Mouse (Mus musculus) cerebellum, postnatal 4 days (tissue): Measurements from ENCODE around the gene Tsen54.

Source experiments
- DNase-seq, 2 experiments: peaks; one replicate each; pipeline ENCODE4 v3.0.0; 2022; ENCODE audit warnings: low spot score in 2 of 2, mixed read lengths in 1 of 2

The Tsen54 gene

GRCm38 (mm10) chr11:115803072-115803709, 11.3 kb upstream of the Tsen54 start:
- DNase-seq, result no peak

DNA sequence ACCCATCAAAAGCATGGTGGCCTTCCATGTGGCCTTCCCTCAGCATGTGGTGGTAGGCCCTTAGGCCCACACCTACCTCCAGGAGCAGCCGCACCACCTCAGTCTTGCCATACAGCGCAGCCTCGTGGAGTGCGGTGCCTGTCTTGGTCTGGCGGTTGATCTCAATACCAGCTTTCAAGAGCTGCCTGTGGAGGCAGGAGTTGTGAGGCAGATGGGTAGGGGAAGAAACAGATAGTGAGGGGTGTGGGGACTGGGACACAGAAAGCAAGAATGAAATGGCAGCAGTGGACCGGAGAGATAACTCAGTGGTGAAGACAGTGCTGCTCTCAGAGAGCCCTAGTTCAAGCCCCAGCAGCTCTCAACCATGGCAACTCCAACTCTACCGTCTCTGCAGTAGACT, 9.5 kb upstream of the Tsen54 start:
- DNase-seq, result no peak

- no peak for DNase-seq
Observed at GRCm38 (mm10) chr11:115806154-115806553, 8.4 kb upstream of the Tsen54 start.

- DNase-seq, result no peak
Observed at GRCm38 (mm10) chr11:115807306-115807705, 7.2 kb upstream of the Tsen54 start.

DNA sequence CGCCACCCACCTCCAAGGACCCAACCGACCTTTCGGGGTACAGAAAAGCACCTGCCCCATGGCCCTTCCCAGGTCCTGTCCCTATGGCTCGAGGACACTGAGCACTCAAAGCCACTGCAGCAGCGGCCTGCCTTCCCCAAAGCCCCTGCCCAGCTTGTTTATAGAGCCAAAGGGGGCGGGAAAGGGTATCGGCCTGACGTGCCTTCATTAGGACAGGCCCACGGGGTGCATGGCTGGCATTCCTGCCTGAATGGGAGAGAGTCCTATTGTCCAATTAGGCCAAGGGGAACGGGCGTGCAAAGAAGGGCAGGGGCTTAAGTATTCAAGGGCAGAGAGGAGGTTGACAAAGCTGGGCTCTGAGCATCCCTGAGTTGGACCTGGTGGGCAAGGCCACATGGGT, 6.6 kb upstream of the Tsen54 start:
- DNase-seq, result no peak

GRCm38 (mm10) chr11:115808696-115809310, 5.7 kb upstream of the Tsen54 start:
- DNase-seq, result no peak

- no peak for DNase-seq
Observed at GRCm38 (mm10) chr11:115809311-115809781, 5.2 kb upstream of the Tsen54 start.

DNA sequence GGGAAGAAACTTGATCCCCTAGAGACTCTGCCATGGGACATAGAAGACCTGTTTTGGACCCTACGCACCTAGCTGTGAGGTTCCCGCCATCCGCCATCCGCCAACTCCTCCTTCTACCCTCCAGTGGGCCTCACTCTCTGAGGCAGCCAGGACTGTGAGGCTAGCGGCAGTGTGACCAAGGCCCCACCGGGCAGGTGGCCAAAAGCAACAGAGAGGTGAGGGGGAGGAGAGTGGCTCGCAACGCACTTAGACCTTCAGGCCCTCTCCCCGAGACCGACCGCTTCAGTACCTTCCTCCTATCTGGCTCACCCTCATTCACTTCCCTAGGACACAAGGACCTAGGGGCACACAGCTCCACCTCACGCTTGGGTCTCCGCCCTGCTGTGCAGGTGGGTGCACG, 4.1 kb upstream of the Tsen54 start:
- no peak for DNase-seq

- no peak for DNase-seq
Observed at GRCm38 (mm10) chr11:115811381-115812093, 3.0 kb upstream of the Tsen54 start.

GRCm38 (mm10) chr11:115812095-115812494, 2.4 kb upstream of the Tsen54 start:
- no peak for DNase-seq

- DNase-seq, result peak in 1 of 2 experiments; percentile 25
Observed at GRCm38 (mm10) chr11:115812533-115813420, 1.7 kb upstream of the Tsen54 start.

DNA sequence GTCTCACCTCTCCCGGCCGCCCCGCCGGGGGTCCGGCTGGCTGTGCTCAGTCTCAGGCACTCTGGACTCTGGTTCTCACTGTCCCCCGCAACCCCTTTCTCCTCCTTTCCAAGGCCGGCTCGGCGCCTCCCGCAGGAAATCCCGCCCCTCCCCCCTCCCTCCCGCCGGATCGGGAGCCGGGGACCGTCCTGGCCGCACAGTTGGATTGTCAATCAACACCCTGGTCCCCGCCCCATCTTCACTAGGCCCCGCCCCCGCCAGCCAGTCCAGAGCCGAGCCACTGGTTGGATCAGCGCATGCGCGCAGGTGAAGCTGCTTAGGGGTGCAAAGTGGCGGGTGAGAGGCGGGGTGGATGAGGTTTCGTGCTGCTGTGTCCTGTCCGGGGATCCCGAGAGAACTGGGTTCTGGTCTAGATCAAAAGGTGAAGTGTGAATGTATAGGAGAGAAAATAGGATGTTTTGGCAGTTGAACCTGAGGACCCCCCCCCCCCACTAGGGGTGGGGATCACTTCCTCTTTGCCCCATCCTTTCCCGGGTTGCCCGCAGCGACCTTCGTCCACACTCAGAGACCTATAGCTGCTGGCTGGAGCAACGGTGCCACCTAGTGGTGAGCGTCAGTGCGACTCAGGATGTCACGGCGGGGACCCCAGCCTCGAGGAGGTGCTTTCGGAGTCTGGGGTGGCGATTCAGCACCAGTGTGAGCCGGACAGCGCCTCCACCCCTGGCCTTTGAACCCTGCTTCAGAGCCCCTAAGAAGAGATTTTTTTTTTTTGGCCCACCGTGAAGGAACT, 822 bp upstream of the Tsen54 start, which contains the start of gene Caskin2:
Gene Caskin2, minus strand, starts transcription at position 133 of the 790 bp plus-strand sequence.
- DNase-seq, result peak; percentile 96 to 98

DNA sequence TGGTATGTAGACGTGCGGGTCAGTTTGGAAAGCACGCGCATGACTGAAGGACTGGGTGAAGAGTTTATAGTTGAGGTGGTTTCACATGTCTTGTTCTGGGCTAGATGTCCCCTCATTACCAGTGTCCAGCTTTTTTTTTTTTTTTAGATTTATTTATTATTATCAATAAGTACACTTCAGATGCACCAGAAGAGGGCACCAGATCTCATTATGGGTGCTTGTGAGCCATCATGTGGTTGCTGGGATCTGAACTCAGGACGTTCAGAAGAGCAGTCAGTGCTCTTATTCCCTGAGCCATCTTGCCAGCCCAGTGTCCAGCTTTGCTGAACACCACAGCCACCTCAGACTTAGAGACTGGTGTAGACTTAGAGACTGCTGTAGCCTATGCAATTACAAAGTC, 2.8 kb downstream of the Tsen54 start:
- no peak for DNase-seq

DNA sequence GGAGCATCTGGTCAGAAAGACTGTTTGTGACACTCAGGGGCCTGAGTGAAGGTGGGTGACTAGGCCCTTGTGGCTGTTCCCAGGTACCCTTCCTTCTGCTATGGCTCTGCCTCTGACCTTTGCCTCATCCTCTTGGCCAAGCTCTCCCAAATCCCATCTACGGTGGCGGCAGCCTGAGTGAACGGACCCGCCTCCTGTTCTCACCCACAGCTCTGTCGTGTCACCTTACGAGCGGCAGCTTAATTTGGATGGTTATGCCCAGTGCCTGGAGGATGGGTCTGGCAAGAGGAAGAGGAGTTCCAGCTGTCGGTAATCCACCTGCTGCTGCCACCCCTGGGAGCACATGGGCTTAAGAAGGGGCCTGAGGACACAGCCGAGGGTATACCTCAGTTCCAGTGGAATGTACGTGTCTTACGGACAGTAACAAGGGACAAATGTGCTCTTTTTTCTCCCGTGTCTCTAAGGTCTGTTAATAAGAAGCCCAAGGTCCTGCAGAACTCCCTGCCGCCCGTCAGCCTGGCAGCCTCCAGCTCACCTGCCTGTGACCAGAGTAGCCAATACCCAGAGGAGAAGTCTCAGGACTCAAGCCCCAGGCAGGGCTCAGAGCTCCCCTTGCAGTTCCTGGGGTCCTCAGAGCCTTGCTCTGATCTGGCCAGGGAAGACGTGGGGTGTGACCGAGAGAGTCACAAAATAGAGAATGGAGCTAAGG, 5.5 kb downstream of the Tsen54 start:
- DNase-seq, result no peak

GRCm38 (mm10) chr11:115821001-115821400, 6.5 kb downstream of the Tsen54 start:
- DNase-seq, result no peak

DNA sequence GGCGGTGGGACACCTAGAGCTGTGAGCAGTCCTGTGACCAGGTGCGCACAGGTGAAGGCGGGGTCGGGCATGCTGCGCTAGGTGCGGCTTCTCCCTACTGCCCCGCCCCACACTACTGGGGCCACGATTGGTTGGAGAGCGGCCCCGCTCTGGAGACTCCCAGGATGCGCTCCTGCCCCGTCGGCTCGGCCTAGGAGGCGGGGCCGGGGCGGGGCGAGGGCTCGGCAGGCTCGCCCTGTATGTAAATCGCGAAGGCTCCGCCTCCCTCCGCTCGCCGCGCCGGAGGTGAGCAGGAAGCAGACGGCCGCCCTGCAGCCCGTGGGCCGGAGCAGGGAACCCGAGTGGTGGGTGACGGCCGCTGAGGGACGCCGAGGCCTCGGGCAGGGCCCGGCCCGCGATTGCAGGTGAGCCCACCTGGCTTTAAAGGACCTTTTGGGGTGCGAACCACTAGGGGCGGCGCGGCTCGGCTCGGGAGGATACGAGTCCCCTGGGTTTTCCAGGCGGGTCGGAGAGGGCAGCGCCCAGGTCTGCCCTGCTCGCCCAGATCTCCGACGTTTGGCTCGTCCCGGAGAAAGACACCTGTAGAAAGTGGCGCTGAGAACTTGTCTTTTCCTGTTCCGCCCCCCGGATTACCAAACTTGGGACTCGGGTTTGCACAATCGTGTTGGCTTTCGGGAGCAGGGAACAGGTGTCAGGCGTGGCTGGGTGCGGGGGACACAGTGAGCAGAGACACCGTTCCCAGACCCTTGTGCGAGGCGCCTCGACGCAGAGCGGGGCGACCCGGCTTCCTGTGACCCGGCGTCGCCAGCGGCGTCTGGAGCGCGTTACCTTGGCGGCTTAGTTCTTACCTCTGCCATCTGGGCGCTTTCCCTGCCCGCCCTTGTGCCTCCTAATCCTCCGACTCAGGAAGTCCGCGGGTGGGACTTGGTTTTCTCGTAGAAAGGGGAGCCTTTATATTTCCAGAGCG, 9.5 kb downstream of the Tsen54 start, which contains the start of gene Llgl2:
Gene Llgl2, plus strand, starts transcription at position 276 of the 967 bp plus-strand sequence.
- peak in 1 of 2 experiments; percentile 38 for DNase-seq

GRCm38 (mm10) chr11:115824813-115825212, 10.3 kb downstream of the Tsen54 start:
- DNase-seq, result no peak

- DNase-seq, result no peak
Observed at GRCm38 (mm10) chr11:115826487-115826886, 12.0 kb downstream of the Tsen54 start.

DNA sequence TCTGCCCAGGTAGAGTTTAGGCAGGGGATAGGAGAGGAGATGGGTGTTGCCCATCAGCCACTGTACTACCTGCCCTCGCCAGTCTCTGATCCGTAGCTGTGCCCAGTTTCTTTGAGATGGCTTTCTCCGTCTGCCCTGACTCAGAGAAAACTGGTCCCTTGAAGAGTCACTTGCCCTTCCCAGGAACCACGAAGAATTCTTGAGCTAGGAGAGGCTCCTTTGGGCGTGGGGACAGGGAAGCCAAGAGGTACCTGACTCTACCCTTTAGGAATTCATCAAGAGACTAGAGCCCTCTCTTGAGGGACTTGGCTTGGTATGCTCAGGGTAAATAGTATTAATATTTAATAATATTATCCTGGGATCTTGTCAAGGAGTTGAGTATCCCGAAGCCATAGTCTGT, 13.1 kb downstream of the Tsen54 start:
- no peak for DNase-seq
